Mouse (Mus musculus): Measurements from ENCODE around the gene Cab39l. TPM values are rescaled to one million over a fixed set of nuclear protein-coding genes. Genes with fewer than 3 reads are reported as not detected.
"Not testable (repeated sequence)": the region's sequence is repeated elsewhere in the genome, so short reads cannot be mapped to it uniquely, and the experiment has no call there.

Gene Cab39l
- total RNA-seq (2022), result 10 to 100 TPM; 22.7 to 31.4 (median 29.1) TPM

- peak; percentile 84 to 93 for DNase-seq (ENCODE audit: low spot score in 2 of 2)
Measured at GRCm38 (mm10) chr14:59440558-59441471, at the start of gene Cab39l, which contains the start of gene Setdb2. Gene Cab39l, plus strand, starts transcription at chr14:59440972. Gene Setdb2, minus strand, starts transcription at chr14:59440884.

- no peak for DNase-seq (ENCODE audit: low spot score in 2 of 2)
Measured at GRCm38 (mm10) chr14:59395281-59395680, 45.5 kb upstream of the Cab39l start, which contains the start of gene Phf11c. Gene Phf11c, minus strand, starts transcription at chr14:59395381.

- DNase-seq (ENCODE audit: low spot score in 2 of 2), result no peak
Measured at GRCm38 (mm10) chr14:59396999-59397398, 43.8 kb upstream of the Cab39l start.

GRCm38 (mm10) chr14:59414979-59415378 is 25.8 kb upstream of the Cab39l start:
- DNase-seq (ENCODE audit: low spot score in 2 of 2), result not testable (repeated sequence)

- DNase-seq (ENCODE audit: low spot score in 2 of 2), result no peak
Measured at GRCm38 (mm10) chr14:59418171-59418570, 22.6 kb upstream of the Cab39l start.

- DNase-seq (ENCODE audit: low spot score in 2 of 2), result no peak
Measured at GRCm38 (mm10) chr14:59422912-59423663, 17.7 kb upstream of the Cab39l start.

GRCm38 (mm10) chr14:59430556-59430955 is 10.2 kb upstream of the Cab39l start:
- no peak for DNase-seq (ENCODE audit: low spot score in 2 of 2)

- no peak for DNase-seq (ENCODE audit: low spot score in 2 of 2)
Measured at GRCm38 (mm10) chr14:59433902-59434301, 6.9 kb upstream of the Cab39l start.

- no peak for DNase-seq (ENCODE audit: low spot score in 2 of 2)
Measured at GRCm38 (mm10) chr14:59435206-59435605, 5.6 kb upstream of the Cab39l start.

GRCm38 (mm10) chr14:59437398-59437797 is 3.4 kb upstream of the Cab39l start:
- no peak for DNase-seq (ENCODE audit: low spot score in 2 of 2)

- DNase-seq (ENCODE audit: low spot score in 2 of 2), result no peak
Measured at GRCm38 (mm10) chr14:59438505-59438904, 2.3 kb upstream of the Cab39l start.

GRCm38 (mm10) chr14:59440039-59440438 is 733 bp upstream of the Cab39l start:
- no peak for DNase-seq (ENCODE audit: low spot score in 2 of 2)

GRCm38 (mm10) chr14:59441472-59441805 is 667 bp downstream of the Cab39l start:
- DNase-seq (ENCODE audit: low spot score in 2 of 2), result no peak

GRCm38 (mm10) chr14:59445421-59445820 is 4.6 kb downstream of the Cab39l start:
- no peak for DNase-seq (ENCODE audit: low spot score in 2 of 2)

GRCm38 (mm10) chr14:59447981-59448380 is 7.2 kb downstream of the Cab39l start:
- DNase-seq (ENCODE audit: low spot score in 2 of 2), result no peak

- DNase-seq (ENCODE audit: low spot score in 2 of 2), result no peak
Measured at GRCm38 (mm10) chr14:59466503-59466902, 25.7 kb downstream of the Cab39l start.

- DNase-seq (ENCODE audit: low spot score in 2 of 2), result no peak
Measured at GRCm38 (mm10) chr14:59467798-59468197, 27.0 kb downstream of the Cab39l start.

- no peak for DNase-seq (ENCODE audit: low spot score in 2 of 2)
Measured at GRCm38 (mm10) chr14:59470781-59471180, 30.0 kb downstream of the Cab39l start.

GRCm38 (mm10) chr14:59478699-59479098 is 37.9 kb downstream of the Cab39l start:
- DNase-seq (ENCODE audit: low spot score in 2 of 2), result peak; percentile 12 to 30

GRCm38 (mm10) chr14:59485247-59485810 is 44.6 kb downstream of the Cab39l start:
- DNase-seq (ENCODE audit: low spot score in 2 of 2), result no peak

- no peak for DNase-seq (ENCODE audit: low spot score in 2 of 2)
Measured at GRCm38 (mm10) chr14:59492376-59492775, 51.6 kb downstream of the Cab39l start.

GRCm38 (mm10) chr14:59497928-59498327 is 57.2 kb downstream of the Cab39l start:
- DNase-seq (ENCODE audit: low spot score in 2 of 2), result no peak
